Mouse (Mus musculus) CH12.LX (cell line): Measurements from ENCODE around the gene Dip2a. TPM values are rescaled to one million over a fixed set of nuclear protein-coding genes. Genes with fewer than 3 reads are reported as not detected.

Experiments used
- DNase-seq: peaks from one replicate; pipeline ENCODE4 v3.0.0-alpha.2; 2013; ENCODE audit errors: extremely low read depth
- H3K27ac ChIP-seq: 2 replicates; pipeline ENCODE4 v1.5.1; 2012; ENCODE audit warnings: low read depth, mild to moderate bottlenecking, control low read depth, moderate library complexity; ENCODE audit not compliant: insufficient read depth
- H3K27me3 ChIP-seq: replicated peaks from 2 replicates; pipeline ENCODE3; 2012; ENCODE audit warnings: inconsistent platforms
- H3K36me3 ChIP-seq, 2 experiments: replicated peaks in 1 of 2; 2 replicates each; pipeline versions ENCODE3 to v1.6.1; 2012; ENCODE audit warnings: inconsistent platforms in 1 of 2, low read length in 1 of 2, mild to moderate bottlenecking in 1 of 2, mixed read lengths in 1 of 2, moderate library complexity in 1 of 2; ENCODE audit not compliant: control insufficient read depth in 1 of 2, insufficient read depth in 1 of 2
- H3K4me1 ChIP-seq, 2 experiments: 2 replicates each; pipeline ENCODE4 v1.6.1; 2012; ENCODE audit warnings: inconsistent platforms in 1 of 2, moderate library complexity in 1 of 2; ENCODE audit not compliant: insufficient read depth in 2 of 2, control insufficient read depth in 1 of 2
- H3K4me2 ChIP-seq: 2 replicates; pipeline ENCODE4 v1.6.1; 2012; ENCODE audit warnings: low read depth, mild to moderate bottlenecking, control low read depth; ENCODE audit not compliant: poor library complexity, insufficient read depth, severe bottlenecking
- H3K4me3 ChIP-seq, 3 experiments: fragments of 150-350 bp in 1 of 3; sonication (generic) in 1 of 3; replicated peaks in 1 of 3; 2 replicates each; pipeline versions ENCODE3 to v1.5.1; 2011 to 2012; ENCODE audit warnings: low read depth in 2 of 3, low read length in 2 of 3, mild to moderate bottlenecking in 2 of 3, moderate library complexity in 2 of 3, control low read depth in 1 of 3, improper control_type of control experiment in 1 of 3, inconsistent platforms in 1 of 3, mixed read lengths in 1 of 3; ENCODE audit not compliant: poor library complexity in 1 of 3
- H3K79me2 ChIP-seq: replicated peaks from 2 replicates; pipeline ENCODE4 v1.6.1; 2012; ENCODE audit warnings: mild to moderate bottlenecking, moderate library complexity; ENCODE audit not compliant: control insufficient read depth, poor library complexity, insufficient read depth, severe bottlenecking; ENCODE audit errors: extremely low read depth
- H3K9ac ChIP-seq: 2 replicates; pipeline ENCODE4 v1.6.1; 2012; ENCODE audit warnings: low read depth, mild to moderate bottlenecking, control low read depth, moderate library complexity; ENCODE audit not compliant: insufficient read depth
- H3K9me3 ChIP-seq: replicated peaks from 2 replicates; pipeline ENCODE3; 2012; ENCODE audit warnings: low read length, inconsistent platforms, mixed read lengths
- BHLHE40 ChIP-seq: IDR thresholded peaks from 2 replicates; pipeline ENCODE4 v1.6.1; 2011; ENCODE audit warnings: mild to moderate bottlenecking, low read depth, low read length, improper control_type of control experiment
- CHD1 ChIP-seq: IDR thresholded peaks from 2 replicates; pipeline ENCODE4 v1.6.1; 2012; ENCODE audit warnings: low read depth, low read length, improper control_type of control experiment, inconsistent platforms
- CHD2 ChIP-seq: IDR thresholded peaks from 2 replicates; pipeline ENCODE4 v1.6.1; 2011; ENCODE audit warnings: low read length, improper control_type of control experiment
- CTCF ChIP-seq, 2 experiments: IDR thresholded peaks in 1 of 2; conservative IDR thresholded peaks in 1 of 2; 2 replicates each; pipeline ENCODE4 v1.5.1; 2011 to 2012; ENCODE audit warnings: low read depth in 2 of 2, low read length in 2 of 2, improper control_type of control experiment in 1 of 2, inconsistent platforms in 1 of 2, mild to moderate bottlenecking in 1 of 2, moderate library complexity in 1 of 2
- E2F4 ChIP-seq: IDR thresholded peaks from 2 replicates; pipeline ENCODE4 v1.6.1; 2011; ENCODE audit warnings: low read depth, low read length, improper control_type of control experiment; ENCODE audit not compliant: insufficient replicate concordance
- EP300 ChIP-seq: IDR thresholded peaks from 2 replicates; pipeline ENCODE4 v1.6.1; 2011; ENCODE audit warnings: low read length, improper control_type of control experiment
- GABPA ChIP-seq: IDR thresholded peaks from 2 replicates; pipeline ENCODE4 v1.6.1; 2012; ENCODE audit warnings: low read depth, low read length, improper control_type of control experiment, inconsistent platforms; ENCODE audit not compliant: insufficient replicate concordance
- HCFC1 ChIP-seq: IDR thresholded peaks from 2 replicates; pipeline ENCODE4 v1.6.1; 2012; ENCODE audit warnings: low read depth, mild to moderate bottlenecking, inconsistent platforms, low read length, improper control_type of control experiment
- MEF2A ChIP-seq: IDR thresholded peaks from 2 replicates; pipeline ENCODE4 v1.6.1; 2014; ENCODE audit warnings: low read depth, mild to moderate bottlenecking, inconsistent platforms, low read length, improper control_type of control experiment, borderline replicate concordance
- MXI1 ChIP-seq: IDR thresholded peaks from 2 replicates; pipeline ENCODE4 v1.6.1; 2011; ENCODE audit warnings: mild to moderate bottlenecking, low read depth, low read length, improper control_type of control experiment
- NRF1 ChIP-seq: IDR thresholded peaks from 2 replicates; pipeline ENCODE4 v1.6.1; 2014; ENCODE audit warnings: low read depth, mild to moderate bottlenecking, inconsistent platforms, low read length, improper control_type of control experiment, moderate library complexity
- POLR2A ChIP-seq: IDR thresholded peaks from 2 replicates; pipeline ENCODE4 v1.6.1; 2011; ENCODE audit warnings: low read depth, mild to moderate bottlenecking, improper control_type of control experiment, low read length
- RCOR1 ChIP-seq: conservative IDR thresholded peaks from 2 replicates; pipeline ENCODE4 v1.6.1; 2012; ENCODE audit warnings: low read depth, mild to moderate bottlenecking, inconsistent platforms, low read length, improper control_type of control experiment
- TBP ChIP-seq: conservative IDR thresholded peaks from 2 replicates; pipeline ENCODE4 v1.6.1; 2011; ENCODE audit warnings: low read depth, low read length, improper control_type of control experiment
- TCF12 ChIP-seq: IDR thresholded peaks from 2 replicates; pipeline ENCODE4 v1.6.1; 2014; ENCODE audit warnings: low read depth, mild to moderate bottlenecking, inconsistent platforms, low read length, improper control_type of control experiment
- UBTF ChIP-seq: IDR thresholded peaks from 2 replicates; pipeline ENCODE4 v1.6.1; 2012; ENCODE audit warnings: low read depth, mild to moderate bottlenecking, inconsistent platforms, low read length, improper control_type of control experiment, moderate library complexity
- USF2 ChIP-seq: conservative IDR thresholded peaks from 2 replicates; pipeline ENCODE4 v1.6.1; 2011; ENCODE audit warnings: low read depth, low read length, improper control_type of control experiment
- ZKSCAN1 ChIP-seq: IDR thresholded peaks from 2 replicates; pipeline ENCODE4 v1.6.1; 2012; ENCODE audit warnings: low read depth, inconsistent platforms, low read length, improper control_type of control experiment, borderline replicate concordance
- dilution Hi-C: fragments of 300-500 bp; cut with MboI; formaldehyde crosslinking; loops from 2 replicates; pipeline ENCODE4 v1.14.3; 2020; ENCODE audit warnings: low sequenced_read_pairs; ENCODE audit not compliant: extremely low pct_unique_long_range_greater_than_20kb, extremely low pct_ligation_motif_present
- in situ Hi-C: fragments of 300-500 bp; cut with MboI; formaldehyde crosslinking; loops from 3 replicates; pipeline ENCODE4 v1.14.3; 2019; ENCODE audit warnings: low sequenced_read_pairs, low pct_ligation_motif_present, low pct_unique_long_range_greater_than_20kb, mixed read lengths
- polyA plus RNA-seq: library from polyadenylated mRNA; unstranded; fragments of >175 nt; gene quantifications from 2 replicates; pipeline ENCODE4 v1.2.1, GENCODE M21; 2012; ENCODE audit warnings: low read depth; ENCODE audit not compliant: insufficient read length
- total RNA-seq, 2 experiments: library from RNA; depleted of rRNA; stranded (reverse); fragments of 300-350 nt in 1 of 2; fragments of >200 nt in 1 of 2; gene quantifications; 2 replicates each; pipeline ENCODE4 v1.2.3; 2012 to 2014

Dip2a gene
- total and polyA plus RNA-seq, 3 experiments: 0.97 to 2.4 (median 1.5) TPM

DNA sequence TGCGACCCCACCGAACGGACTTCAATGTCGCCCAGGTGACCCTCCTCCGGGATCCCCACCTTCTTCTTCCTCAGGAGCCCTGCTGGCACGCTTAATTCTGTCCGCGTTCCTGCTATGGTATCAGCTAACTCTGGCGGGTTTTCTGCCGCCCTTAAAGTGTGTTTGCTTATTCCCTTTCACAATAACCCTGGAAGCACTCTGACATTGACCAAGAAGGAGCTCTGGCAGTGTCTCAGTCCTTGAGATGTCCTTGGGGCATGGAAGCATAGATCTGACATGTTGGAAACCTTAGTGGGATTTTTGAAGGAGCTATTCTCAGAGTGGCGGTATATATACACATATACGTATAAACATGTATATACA, 430 bp upstream of the Dip2a start:
- Histone ChIP-seq H3K4me1 (peaks cover 0 to 13% of the 10 kb centered on the region in 2 experiments; a peak in 2 of 4 replicates), H3K9me3 (no peaks in the 10 kb centered on the region), H3K4me3 (peak overlapping the region; percentile 46 to 68 (median 56)), H3K27me3 (peaks cover 8% of the 10 kb centered on the region), H3K36me3 (peaks cover 7 to 22% of the 10 kb centered on the region in 2 experiments), H3K27ac (peak overlapping the region; percentile 47), H3K79me2 (no peaks in the 10 kb centered on the region), H3K4me2 (peak overlapping the region; percentile 76), H3K9ac (peak overlapping the region; percentile 49; the same call in 1 of the 2 replicates)
- dilution Hi-C loops (no loop called here), in situ Hi-C loops (no loop called here)
- peak; percentile 12; the same call in 1 of the 2 replicates for TF ChIP-seq MXI1
- TF ChIP-seq USF2: no peak
- no peak for DNase-seq

DNA sequence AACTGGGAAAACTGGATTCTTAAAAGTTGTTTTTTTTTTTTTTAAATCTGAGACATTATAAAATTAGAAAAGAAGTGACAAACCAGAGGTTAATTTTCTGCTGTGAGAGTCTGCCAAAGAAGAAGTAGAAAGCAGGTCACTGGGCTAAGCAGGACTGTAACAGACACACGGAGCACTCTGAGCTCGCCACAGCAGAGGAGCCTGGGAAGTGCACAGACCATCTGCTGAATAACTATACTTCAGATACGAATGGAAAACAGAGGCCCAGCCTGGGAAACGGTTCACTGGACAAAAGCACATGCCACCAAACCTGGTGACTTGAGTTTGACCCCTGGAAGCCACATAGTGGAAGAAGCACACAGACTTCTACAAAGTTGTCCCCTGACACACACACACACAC, 10.7 kb downstream of the Dip2a start:
- H3K36me3 ChIP-seq: no peaks in the 10 kb centered on the region
- H3K9ac ChIP-seq: no peak overlapping the region
- no peaks in the 10 kb centered on the region for H3K79me2 ChIP-seq
- no peaks in the 10 kb centered on the region for H3K27me3 ChIP-seq
- H3K27ac ChIP-seq: no peak overlapping the region
- TF ChIP-seq E2F4 (no peak), ZKSCAN1 (no peak), TCF12 (no peak), HCFC1 (no peak), UBTF (no peak), POLR2A (no peak), EP300 (peak; percentile 44; the same call in 1 of the 2 replicates), CHD2 (no peak), CHD1 (no peak), CTCF (conservative IDR thresholded peaks at IDR 0.05 in 1 of 2, IDR thresholded peaks at IDR 0.05 in 1 of 2; ENCODE audit: low read depth in 2 of 2, low read length in 2 of 2) (no peak), GABPA (no peak), NRF1 (no peak), MEF2A (no peak), BHLHE40 (peak; percentile 34; the same call in 1 of the 2 replicates), USF2 (no peak), RCOR1 (no peak), TBP (no peak)
- peaks cover 0 to 22% of the 10 kb centered on the region in 2 experiments; a peak in 2 of 4 replicates for H3K4me1 ChIP-seq
- peak; percentile 53 for DNase-seq
- H3K9me3 ChIP-seq: no peaks in the 10 kb centered on the region
- in situ Hi-C loops (no loop called here), dilution Hi-C loops (no loop called here)
- H3K4me3 ChIP-seq: no peak overlapping the region
- H3K4me2 ChIP-seq: no peak overlapping the region
